Mouse (Mus musculus): ENCODE data around the gene Srrm2.

The Srrm2 gene

DNA sequence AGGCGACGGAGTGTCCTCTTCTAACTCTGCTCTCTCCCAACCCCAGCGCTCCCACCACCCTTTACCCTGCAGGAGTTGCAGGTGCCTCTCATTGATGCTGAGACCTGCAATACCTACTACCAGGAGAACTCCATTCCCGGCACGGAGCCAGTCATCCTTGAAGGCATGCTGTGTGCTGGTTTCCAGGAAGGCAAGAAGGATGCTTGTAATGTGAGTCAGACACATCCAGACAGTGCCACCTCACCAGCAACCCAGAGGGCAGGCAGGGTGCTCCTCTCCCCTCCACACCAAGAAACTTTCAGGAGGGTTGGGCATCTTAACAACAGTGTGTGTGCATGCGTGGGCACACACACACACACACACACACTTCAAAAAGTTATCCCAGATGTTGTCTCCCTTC is 66.9 kb downstream of the Srrm2 start:
- DNase-seq (ENCODE audit: low spot score): no peak

DNA sequence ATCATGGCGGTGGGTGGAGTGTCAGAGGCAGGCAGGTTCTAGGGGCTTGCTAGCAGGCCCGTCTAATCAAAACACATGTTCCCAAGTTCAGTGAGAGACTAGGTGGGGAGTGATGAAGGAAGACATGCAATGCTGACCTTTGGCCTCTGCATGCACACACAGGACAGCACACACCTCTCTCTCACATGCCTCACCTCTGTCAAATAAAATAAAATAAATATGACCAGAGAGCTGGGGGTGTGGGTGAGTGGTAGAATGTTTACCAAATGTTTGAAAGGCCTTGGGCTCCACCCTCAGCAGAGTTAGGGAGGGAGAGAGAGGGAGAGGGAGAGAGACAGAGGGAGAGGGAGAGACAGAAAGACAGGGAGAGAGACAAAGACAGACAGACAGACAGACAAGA is 67.6 kb downstream of the Srrm2 start:
- DNase-seq (ENCODE audit: low spot score): no peak

DNA sequence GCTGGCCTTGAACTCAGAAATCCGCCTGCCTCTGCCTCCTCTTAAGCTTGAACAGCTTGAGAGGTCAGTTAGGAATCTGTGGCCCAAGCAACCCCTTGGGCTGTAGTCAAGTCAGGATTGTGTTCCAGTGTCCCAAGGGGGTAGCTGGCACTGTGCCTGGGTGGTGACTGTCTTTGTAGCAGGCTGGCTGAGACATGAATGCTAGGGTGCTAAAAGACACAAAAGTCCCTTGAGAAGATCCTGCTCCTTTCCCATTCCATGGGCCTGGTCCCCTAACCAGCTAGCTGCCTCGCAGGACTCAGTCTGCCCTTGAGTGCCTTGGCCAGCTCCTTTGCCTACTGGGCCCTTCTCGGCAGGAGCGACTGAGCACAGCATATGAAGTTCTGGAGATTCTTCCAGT is 72.6 kb downstream of the Srrm2 start:
- no peak for DNase-seq (ENCODE audit: low spot score)

DNA sequence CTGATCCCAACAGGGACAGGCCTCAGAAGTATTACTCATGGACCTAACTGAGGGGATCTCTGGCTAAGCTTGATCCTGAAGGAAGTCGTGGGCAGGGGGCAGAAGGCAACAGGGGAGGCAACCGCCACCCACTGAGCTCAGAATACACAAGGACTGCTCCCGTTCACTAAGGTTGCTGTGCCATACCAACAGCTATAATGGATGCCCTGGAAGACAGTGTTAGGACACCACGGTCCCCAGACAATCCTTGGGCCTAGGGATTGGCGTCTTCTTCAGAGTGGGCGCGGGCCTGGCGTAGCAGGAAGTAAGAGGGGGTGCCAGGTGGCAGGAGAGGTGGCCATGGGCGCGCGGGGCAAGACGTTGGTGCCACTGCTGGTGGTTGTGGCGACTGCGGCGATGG is 77.4 kb downstream of the Srrm2 start, which contains the start of gene Prss21:
TSS of gene Prss21 (plus strand) at position 301 of the 400 bp plus-strand sequence.
- no peak for DNase-seq (ENCODE audit: low spot score)

DNA sequence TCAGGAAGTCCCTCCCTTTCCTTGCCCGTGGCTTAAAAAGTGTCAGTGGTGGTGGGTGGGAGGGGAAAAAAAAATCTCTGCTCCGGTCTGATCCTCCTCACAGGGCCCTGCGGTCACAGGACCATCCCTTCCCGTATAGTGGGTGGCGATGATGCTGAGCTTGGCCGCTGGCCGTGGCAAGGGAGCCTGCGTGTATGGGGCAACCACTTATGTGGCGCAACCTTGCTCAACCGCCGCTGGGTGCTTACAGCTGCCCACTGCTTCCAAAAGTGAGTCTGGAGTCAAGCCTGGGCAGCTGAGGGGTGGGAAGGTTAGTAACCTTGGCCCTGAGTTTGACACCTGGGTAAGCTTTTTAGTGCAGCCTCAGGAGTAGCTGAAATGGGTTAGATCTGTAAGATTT is 78.2 kb downstream of the Srrm2 start:
- no peak for DNase-seq (ENCODE audit: low spot score)

Data from ovary, postnatal 36 days (tissue).